Mouse (Mus musculus): ENCODE data around the gene Pnpla7. TPM values are rescaled to one million over a fixed set of nuclear protein-coding genes. Genes with fewer than 3 reads are reported as not detected.
"Not testable (repeated sequence)": the region's sequence is repeated elsewhere in the genome, so short reads cannot be mapped to it uniquely, and the experiment has no call there.

The Pnpla7 gene
- polyA plus RNA-seq, 1 experiment from 2014 or later = 6.8 TPM

- Histone ChIP-seq H3K27me3 (replicated peaks; ENCODE audit: control insufficient read depth, insufficient read depth, low read length) (no peaks in the 10 kb centered on the region), H3K27ac (ENCODE audit: low read depth) (no peak overlapping the region), H3K9me3 (ENCODE audit: control insufficient read depth, low read length) (no peaks in the 10 kb centered on the region), H3K36me3 (ENCODE audit: control insufficient read depth, insufficient read depth, low read length) (no peaks in the 10 kb centered on the region), H3K4me1 (replicated peaks; ENCODE audit: control insufficient read depth, insufficient read depth, low read length) (no peaks in the 10 kb centered on the region), H3K9ac (ENCODE audit: low read length) (no peak overlapping the region), H3K4me3 (ENCODE audit: low read depth, low read length) (no peak overlapping the region), H3K4me2 (ENCODE audit: low read length) (no peak overlapping the region)
- WGBS = 76% methylated on average over 4 of the region's 4 CpGs
- no peak for DNase-seq (ENCODE audit: low spot score)
- ATAC-seq (replicated peaks; ENCODE audit: low FRiP score, low TSS enrichment, low read depth) = no peak
These were observed 33.7 kb upstream of the Pnpla7 start for GRCm38 (mm10) chr2:24942092-24942491.

GRCm38 (mm10) chr2:24944304-24944703 lies 31.5 kb upstream of the Pnpla7 start:
- H3K4me1 ChIP-seq (replicated peaks; ENCODE audit: control insufficient read depth, insufficient read depth, low read length); DNase-seq (ENCODE audit: low spot score); H3K27me3 ChIP-seq (replicated peaks; ENCODE audit: control insufficient read depth, insufficient read depth, low read length); H3K4me3 ChIP-seq (ENCODE audit: low read depth, low read length); H3K27ac ChIP-seq (ENCODE audit: low read depth); H3K36me3 ChIP-seq (ENCODE audit: control insufficient read depth, insufficient read depth, low read length); H3K9ac ChIP-seq (ENCODE audit: low read length); ATAC-seq (replicated peaks; ENCODE audit: low FRiP score, low TSS enrichment, low read depth); H3K9me3 ChIP-seq (ENCODE audit: control insufficient read depth, low read length); H3K4me2 ChIP-seq (ENCODE audit: low read length): not testable (repeated sequence)
- WGBS = 41% methylated on average over 2 of the region's 2 CpGs

GRCm38 (mm10) chr2:24949421-24950188 lies 26.2 kb upstream of the Pnpla7 start, which contains the start of gene Zmynd19:
Gene Zmynd19, plus strand, starts transcription at chr2:24949792.
- peak within 1 kb of the TSS; percentile 91 for H3K4me2 ChIP-seq (ENCODE audit: low read length)
- ATAC-seq (replicated peaks; ENCODE audit: low FRiP score, low TSS enrichment, low read depth) = peak; percentile 96

GRCm38 (mm10) chr2:24950189-24950535 lies 25.7 kb upstream of the Pnpla7 start:
- peak overlapping the region; percentile 86 for H3K9ac ChIP-seq (ENCODE audit: low read length)
- peak overlapping the region; percentile 91 for H3K4me2 ChIP-seq (ENCODE audit: low read length)
- DNase-seq (ENCODE audit: low spot score) (peak; percentile 64), ATAC-seq (replicated peaks; ENCODE audit: low FRiP score, low TSS enrichment, low read depth) (peak; percentile 37; the same call in 1 of the 2 replicates)
- peaks cover 35% of the 10 kb centered on the region for H3K36me3 ChIP-seq (ENCODE audit: control insufficient read depth, insufficient read depth, low read length)
- no peaks in the 10 kb centered on the region for H3K9me3 ChIP-seq (ENCODE audit: control insufficient read depth, low read length)
- peak overlapping the region; percentile 93 for H3K4me3 ChIP-seq (ENCODE audit: low read depth, low read length)
- H3K4me1 ChIP-seq (replicated peaks; ENCODE audit: control insufficient read depth, insufficient read depth, low read length) = peaks cover 11% of the 10 kb centered on the region
- H3K27ac ChIP-seq (ENCODE audit: low read depth) = peak overlapping the region; percentile 62; the same call in 1 of the 2 replicates
- H3K27me3 ChIP-seq (replicated peaks; ENCODE audit: control insufficient read depth, insufficient read depth, low read length) = no peaks in the 10 kb centered on the region
- under 1% methylated on average over 31 of the region's 31 CpGs for WGBS

More at GRCm38 (mm10) chr2:24949421-24950188, 26.2 kb upstream of the Pnpla7 start, which contains the start of gene Zmynd19:
- Histone ChIP-seq H3K27me3 (replicated peaks; ENCODE audit: control insufficient read depth, insufficient read depth, low read length) (no peaks in the 10 kb centered on the region), H3K27ac (ENCODE audit: low read depth) (peak within 1 kb of the TSS; percentile 62; the same call in 1 of the 2 replicates), H3K4me3 (ENCODE audit: low read depth, low read length) (peak within 1 kb of the TSS; percentile 93), H3K36me3 (ENCODE audit: control insufficient read depth, insufficient read depth, low read length) (peaks cover 30% of the 10 kb centered on the region), H3K9me3 (ENCODE audit: control insufficient read depth, low read length) (no peaks in the 10 kb centered on the region), H3K4me1 (replicated peaks; ENCODE audit: control insufficient read depth, insufficient read depth, low read length) (peaks cover 11% of the 10 kb centered on the region), H3K9ac (ENCODE audit: low read length) (peak within 1 kb of the TSS; percentile 86)
- WGBS = under 1% methylated on average over 96 of the region's 108 CpGs
- DNase-seq (ENCODE audit: low spot score) = peak; percentile 96

GRCm38 (mm10) chr2:24952537-24953055 lies 23.2 kb upstream of the Pnpla7 start:
- H3K9ac ChIP-seq (ENCODE audit: low read length) = no peak overlapping the region
- H3K9me3 ChIP-seq (ENCODE audit: control insufficient read depth, low read length) = no peaks in the 10 kb centered on the region
- peaks cover 58% of the 10 kb centered on the region for H3K36me3 ChIP-seq (ENCODE audit: control insufficient read depth, insufficient read depth, low read length)
- no peaks in the 10 kb centered on the region for H3K27me3 ChIP-seq (replicated peaks; ENCODE audit: control insufficient read depth, insufficient read depth, low read length)
- no peak overlapping the region for H3K27ac ChIP-seq (ENCODE audit: low read depth)
- no peak overlapping the region for H3K4me3 ChIP-seq (ENCODE audit: low read depth, low read length)
- DNase-seq (ENCODE audit: low spot score) (no peak), ATAC-seq (replicated peaks; ENCODE audit: low FRiP score, low TSS enrichment, low read depth) (no peak)
- no peak overlapping the region for H3K4me2 ChIP-seq (ENCODE audit: low read length)
- peaks cover 11% of the 10 kb centered on the region for H3K4me1 ChIP-seq (replicated peaks; ENCODE audit: control insufficient read depth, insufficient read depth, low read length)
- WGBS = 84% methylated on average over 4 of the region's 4 CpGs

GRCm38 (mm10) chr2:24960910-24961309 lies 14.9 kb upstream of the Pnpla7 start:
- H3K4me1 ChIP-seq (replicated peaks; ENCODE audit: control insufficient read depth, insufficient read depth, low read length) = 0 out of 2 replicates have a peak, but pooled peaks cover 7% of the 10 kb centered on the region
- WGBS = 33% methylated on average over 3 of the region's 3 CpGs
- no peak overlapping the region for H3K4me3 ChIP-seq (ENCODE audit: low read depth, low read length)
- no peaks in the 10 kb centered on the region for H3K27me3 ChIP-seq (replicated peaks; ENCODE audit: control insufficient read depth, insufficient read depth, low read length)
- no peak for ATAC-seq (replicated peaks; ENCODE audit: low FRiP score, low TSS enrichment, low read depth)
- DNase-seq (ENCODE audit: low spot score) = peak; percentile 53
- peaks cover 63% of the 10 kb centered on the region for H3K36me3 ChIP-seq (ENCODE audit: control insufficient read depth, insufficient read depth, low read length)
- no peak overlapping the region for H3K27ac ChIP-seq (ENCODE audit: low read depth)
- no peak overlapping the region for H3K9ac ChIP-seq (ENCODE audit: low read length)
- no peak overlapping the region for H3K4me2 ChIP-seq (ENCODE audit: low read length)
- no peaks in the 10 kb centered on the region for H3K9me3 ChIP-seq (ENCODE audit: control insufficient read depth, low read length)

- no peaks in the 10 kb centered on the region for H3K9me3 ChIP-seq (ENCODE audit: control insufficient read depth, low read length)
- H3K27ac ChIP-seq (ENCODE audit: low read depth) = no peak within 1 kb of the TSS
- peak within 1 kb of the TSS; percentile 80 for H3K9ac ChIP-seq (ENCODE audit: low read length)
- peak within 1 kb of the TSS; percentile 75 for H3K4me3 ChIP-seq (ENCODE audit: low read depth, low read length)
- H3K4me2 ChIP-seq (ENCODE audit: low read length) = peak within 1 kb of the TSS; percentile 60
- 0 out of 2 replicates have a peak, but pooled peaks cover 7% of the 10 kb centered on the region for H3K4me1 ChIP-seq (replicated peaks; ENCODE audit: control insufficient read depth, insufficient read depth, low read length)
- 1% methylated on average over 28 of the region's 28 CpGs for WGBS
- peaks cover 60% of the 10 kb centered on the region for H3K36me3 ChIP-seq (ENCODE audit: control insufficient read depth, insufficient read depth, low read length)
- H3K27me3 ChIP-seq (replicated peaks; ENCODE audit: control insufficient read depth, insufficient read depth, low read length) = no peaks in the 10 kb centered on the region
- ATAC-seq (replicated peaks; ENCODE audit: low FRiP score, low TSS enrichment, low read depth) = peak; percentile 89
- peak; percentile 96 for DNase-seq (ENCODE audit: low spot score)
These were observed 13.4 kb upstream of the Pnpla7 start, which contains the start of gene Dph7 for GRCm38 (mm10) chr2:24962304-24963000. Gene Dph7, plus strand, starts transcription at chr2:24962400.

GRCm38 (mm10) chr2:24970386-24970785 lies 5.4 kb upstream of the Pnpla7 start:
- no peak overlapping the region for H3K4me2 ChIP-seq (ENCODE audit: low read length)
- no peaks in the 10 kb centered on the region for H3K9me3 ChIP-seq (ENCODE audit: control insufficient read depth, low read length)
- whole genome bisulfite sequencing = 87% methylated on average over 4 of the region's 4 CpGs
- no peak for DNase-seq (ENCODE audit: low spot score)
- H3K9ac ChIP-seq (ENCODE audit: low read length) = no peak overlapping the region
- peaks cover 10% of the 10 kb centered on the region for H3K4me1 ChIP-seq (replicated peaks; ENCODE audit: control insufficient read depth, insufficient read depth, low read length)
- ATAC-seq (replicated peaks; ENCODE audit: low FRiP score, low TSS enrichment, low read depth) = no peak
- peaks cover 68% of the 10 kb centered on the region for H3K36me3 ChIP-seq (ENCODE audit: control insufficient read depth, insufficient read depth, low read length)
- no peaks in the 10 kb centered on the region for H3K27me3 ChIP-seq (replicated peaks; ENCODE audit: control insufficient read depth, insufficient read depth, low read length)
- no peak overlapping the region for H3K4me3 ChIP-seq (ENCODE audit: low read depth, low read length)
- no peak overlapping the region for H3K27ac ChIP-seq (ENCODE audit: low read depth)

Data from intestine, embryonic 14.5 days (tissue).